In the genomic region with DNA sequence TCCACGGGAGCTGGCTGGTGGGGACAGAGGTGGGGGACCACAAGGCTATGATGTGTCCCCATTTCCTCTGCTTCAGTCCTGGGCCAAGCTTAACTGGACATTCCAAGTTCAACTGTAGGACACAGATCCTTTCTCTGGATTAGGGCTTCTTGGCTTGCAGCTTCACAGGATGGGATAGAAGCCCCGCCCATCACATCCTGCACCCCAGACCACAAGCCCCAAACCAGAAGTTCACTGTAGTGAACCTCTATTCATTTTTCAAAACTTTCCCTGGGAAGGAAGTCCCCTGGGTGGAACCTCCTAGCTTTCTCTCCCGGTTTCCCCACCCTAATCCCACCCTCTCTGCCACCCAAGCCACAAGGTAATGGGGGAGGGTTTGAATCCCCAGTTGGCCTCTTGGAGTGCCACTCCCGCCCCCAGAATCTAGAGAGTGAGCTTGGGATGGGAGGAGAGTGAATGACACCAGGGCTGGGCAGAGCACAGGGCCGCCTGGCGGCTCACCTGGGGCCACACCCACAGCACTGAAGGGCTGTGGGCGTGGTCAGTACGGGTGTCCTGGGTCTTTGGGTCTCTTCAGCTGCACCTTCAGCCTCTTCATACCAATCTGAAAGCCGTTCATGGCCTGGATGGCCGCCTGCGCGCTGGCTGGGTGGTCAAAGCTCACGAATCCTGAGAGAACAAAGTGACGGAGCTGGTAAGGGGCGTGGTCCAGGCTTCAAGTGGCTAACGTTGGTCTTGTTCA, we compare ENCODE assay signal across 10 mouse cellular contexts. TPM values are rescaled to one million over a fixed set of nuclear protein-coding genes. Genes with fewer than 3 reads are reported as not detected.
DNase-seq lines count a peak whose midpoint lies in the region; ATAC-seq and TF ChIP-seq lines count a peak whose summit lies in the region.
"Had no signal": no experiment of that assay in that cellular context is flagged by ENCODE, and none has a peak within 500 bp of the region (broad histone marks: within the 10 kb centered on the region; RNA-seq: fewer than 3 reads in every experiment).

No protein-coding gene starts in this region.

- no peak for ATAC-seq in kidney, embryonic 15.5 days (replicated peaks; ENCODE audit: low FRiP score)
- no peak for ATAC-seq in liver, embryonic 12.5 days

- no peaks in the 10 kb centered on the region for H3K36me3 ChIP-seq in kidney, embryonic 15.5 days
- no peaks in the 10 kb centered on the region for H3K36me3 ChIP-seq in kidney, adult 2 months (ENCODE audit: control insufficient read depth, insufficient read depth, low read length)
- H3K36me3 ChIP-seq in MEL (ENCODE audit: control insufficient read depth in 1 of 2, insufficient read depth in 2 of 2, low read length in 2 of 2): peaks cover 0 to 3% of the 10 kb centered on the region in 2 experiments; a peak in 2 of 4 replicates
- H3K36me3 ChIP-seq in liver, embryonic 12.5 days: no peaks in the 10 kb centered on the region

- no peaks in the 10 kb centered on the region for H3K79me2 ChIP-seq in MEL (ENCODE audit: control insufficient read depth, insufficient read depth, low read length, poor library complexity)

- no peaks in the 10 kb centered on the region for H3K9me3 ChIP-seq in kidney, embryonic 15.5 days (replicated peaks)
- no peaks in the 10 kb centered on the region for H3K9me3 ChIP-seq in MEL (replicated peaks; ENCODE audit: insufficient read depth, low read length)
- no peaks in the 10 kb centered on the region for H3K9me3 ChIP-seq in liver, embryonic 12.5 days (replicated peaks)

- no peak for TF ChIP-seq RAD21 in MEL (IDR thresholded peaks at IDR 0.05; ENCODE audit: low read depth, low read length)

- H3K4me2 ChIP-seq in kidney, embryonic 15.5 days: peak overlapping the region; percentile 42
- peak overlapping the region; percentile 28 for H3K4me2 ChIP-seq in liver, embryonic 12.5 days

- no peak for DNase-seq in kidney, adult 2 months
- peak; percentile 62 for DNase-seq in 416B (ENCODE audit: low read depth)
- DNase-seq in MEL (ENCODE audit: low read depth, low spot score): peak; percentile 26
- DNase-seq in layer of hippocampus, adult 9-11 months: no peak
- no peak for DNase-seq in embryo, embryonic 10 days (ENCODE audit: low spot score)
- no peak for DNase-seq in adrenal gland, postnatal 4 days (ENCODE audit: low spot score in 2 of 2)

- no peak for TF ChIP-seq EP300 in MEL (IDR thresholded peaks at IDR 0.05; ENCODE audit: low read depth in 1 of 2, low read length in 2 of 2)

- TF ChIP-seq CTCF in kidney, adult 2 months (conservative IDR thresholded peaks at IDR 0.05; ENCODE audit: insufficient read depth, insufficient read length, low read depth, low read length): no peak
- no peak for TF ChIP-seq CTCF in MEL (IDR thresholded peaks at IDR 0.05 in 2 of 3, conservative IDR thresholded peaks at IDR 0.05 in 1 of 3; ENCODE audit: control insufficient read depth in 1 of 3, insufficient read depth in 1 of 3, low read depth in 2 of 3, low read length in 3 of 3, poor library complexity in 1 of 3, severe bottlenecking in 1 of 3)

- H3K4me1 ChIP-seq in kidney, embryonic 15.5 days: peaks cover 27% of the 10 kb centered on the region
- no peaks in the 10 kb centered on the region for H3K4me1 ChIP-seq in kidney, adult 2 months (ENCODE audit: control insufficient read depth, insufficient read depth, low read length)
- H3K4me1 ChIP-seq in MEL (ENCODE audit: control insufficient read depth in 1 of 2, insufficient read depth in 2 of 2, low read length in 2 of 2): peaks cover 7 to 32% of the 10 kb centered on the region in 2 experiments
- H3K4me1 ChIP-seq in liver, embryonic 12.5 days: peaks cover 34% of the 10 kb centered on the region

- no peak for TF ChIP-seq POLR2A in kidney, adult 2 months (IDR thresholded peaks at IDR 0.05; ENCODE audit: low read depth, low read length)
- TF ChIP-seq POLR2A in MEL (IDR thresholded peaks at IDR 0.05; ENCODE audit: control insufficient read depth in 1 of 2, insufficient read depth in 1 of 2, low read depth in 1 of 2, low read length in 2 of 2, poor library complexity in 1 of 2): no peak

- peak overlapping the region; percentile 21 for H3K4me3 ChIP-seq in kidney, embryonic 15.5 days (replicated peaks)
- no peak overlapping the region for H3K4me3 ChIP-seq in kidney, adult 2 months (ENCODE audit: insufficient read depth, low read depth, low read length)
- no peak overlapping the region for H3K4me3 ChIP-seq in MEL (ENCODE audit: control insufficient read depth in 1 of 2, insufficient read depth in 1 of 2, low read depth in 2 of 2, low read length in 2 of 2)
- H3K4me3 ChIP-seq in liver, embryonic 12.5 days: no peak overlapping the region

- H3K27me3 ChIP-seq in kidney, embryonic 15.5 days: peaks cover 99% of the 10 kb centered on the region
- H3K27me3 ChIP-seq in kidney, adult 2 months (replicated peaks; ENCODE audit: control insufficient read depth, insufficient read depth, low read length): no peaks in the 10 kb centered on the region
- H3K27me3 ChIP-seq in MEL (ENCODE audit: control insufficient read depth in 1 of 2, insufficient read depth in 2 of 2, low read length in 2 of 2): no peaks in the 10 kb centered on the region; a peak in 2 of 4 replicates
- peaks cover 99% of the 10 kb centered on the region for H3K27me3 ChIP-seq in liver, embryonic 12.5 days (replicated peaks)

- H3K9ac ChIP-seq in kidney, embryonic 15.5 days: no peak overlapping the region
- no peak overlapping the region for H3K9ac ChIP-seq in MEL (ENCODE audit: control insufficient read depth, low read depth, low read length, poor library complexity, severe bottlenecking)
- no peak overlapping the region for H3K9ac ChIP-seq in liver, embryonic 12.5 days

- 4% methylated on average over 16 of the region's 16 CpGs for WGBS in kidney, embryonic 15.5 days
- 11% methylated on average over 16 of the region's 16 CpGs for WGBS in kidney, adult 2 months
- 5% methylated on average over 16 of the region's 16 CpGs for WGBS in liver, embryonic 12.5 days (ENCODE audit: insufficient replicate concordance)

- no peak overlapping the region for H3K27ac ChIP-seq in kidney, embryonic 15.5 days
- no peak overlapping the region for H3K27ac ChIP-seq in kidney, adult 2 months (ENCODE audit: insufficient read depth, low read depth, low read length)
- H3K27ac ChIP-seq in MEL (ENCODE audit: control insufficient read depth, low read depth, low read length): no peak overlapping the region
- H3K27ac ChIP-seq in liver, embryonic 12.5 days: no peak overlapping the region

TF ChIP-seq in MEL, 35 proteins besides CTCF, POLR2A, EP300 and RAD21 (continues in another document):
- TF ChIP-seq MXI1 (IDR thresholded peaks at IDR 0.05; ENCODE audit: low read depth, low read length) (no peak), MEF2A (IDR thresholded peaks at IDR 0.05; ENCODE audit: extremely low read depth, insufficient replicate concordance, low read depth, low read length, poor library complexity, severe bottlenecking) (no peak), UBTF (IDR thresholded peaks at IDR 0.05; ENCODE audit: borderline replicate concordance, insufficient read depth, low read depth, low read length) (no peak), ZNF384 (IDR thresholded peaks at IDR 0.05; ENCODE audit: low read depth, low read length) (no peak), GABPA (IDR thresholded peaks at IDR 0.05; ENCODE audit: low read depth, low read length) (no peak), E2F4 (IDR thresholded peaks at IDR 0.05; ENCODE audit: borderline replicate concordance, low read depth, low read length) (no peak), HCFC1 (IDR thresholded peaks at IDR 0.05; ENCODE audit: low read depth, low read length) (no peak), USF1 (IDR thresholded peaks at IDR 0.05; ENCODE audit: low read depth, low read length) (no peak), ELF1 (IDR thresholded peaks at IDR 0.05; ENCODE audit: low read depth, low read length) (no peak), TBP (IDR thresholded peaks at IDR 0.05; ENCODE audit: low read depth, low read length) (no peak), ZC3H11A (IDR thresholded peaks at IDR 0.05; ENCODE audit: low read depth, low read length) (no peak), ZKSCAN1 (IDR thresholded peaks at IDR 0.05; ENCODE audit: low read depth, low read length) (no peak), BHLHE40 (IDR thresholded peaks at IDR 0.05; ENCODE audit: borderline replicate concordance, low read depth, low read length) (no peak), MAX (IDR thresholded peaks at IDR 0.05; ENCODE audit: low read length) (no peak)

RNA-seq across cellular contexts. Expression of a gene that starts 6.4 kb away (rescaled TPM):
- 67.9 and 84.5 TPM in 2 replicates for polyA plus RNA-seq in kidney, embryonic 15.5 days (2015; fragmentation: Nextera tagmentation; extraction: Ambion mirVana)
- 64.7 and 82.5 TPM in 2 replicates for polyA plus RNA-seq in kidney, adult 2 months (2012; rRNA removed)
- total RNA-seq in MEL (2012; rRNA removed): 2.0 and 3.6 TPM in 2 replicates
- polyA plus RNA-seq in MEL (2012; ENCODE audit: insufficient read depth in 1 of 2, insufficient read length in 2 of 2, low read depth in 1 of 2, low replicate concordance in 2 of 2, missing spikeins in 1 of 2): 1 to 10 TPM in 1 of 2 experiments, not detected in 1; 9.7 TPM
- 10.1 and 10.2 TPM in 2 replicates for polyA plus RNA-seq in liver, embryonic 12.5 days (2016; fragmentation: Nextera tagmentation; extraction: Ambion mirVana)
- total RNA-seq in adrenal gland, postnatal 4 days (2021): 100 to 1,000 TPM; 120 to 129 TPM

RNA-seq across cellular contexts. Expression of a gene that starts 20.7 kb away (rescaled TPM):
- polyA plus RNA-seq in kidney, embryonic 15.5 days (2015; fragmentation: Nextera tagmentation; extraction: Ambion mirVana): 0.50 and 0.82 TPM in 2 replicates
- 0.18 and 0.27 TPM in 2 replicates for polyA plus RNA-seq in kidney, adult 2 months (2012; rRNA removed)
- 0.03 and 0.08 TPM in 2 replicates for total RNA-seq in MEL (2012; rRNA removed)
- under 1 TPM in 1 of 2 experiments, not detected in 1; 0.38 TPM for polyA plus RNA-seq in MEL (2012; ENCODE audit: insufficient read depth in 1 of 2, insufficient read length in 2 of 2, low read depth in 1 of 2, low replicate concordance in 2 of 2, missing spikeins in 1 of 2)
- 0.05 and 0.06 TPM in 2 replicates for polyA plus RNA-seq in liver, embryonic 12.5 days (2016; fragmentation: Nextera tagmentation; extraction: Ambion mirVana)
- total RNA-seq in adrenal gland, postnatal 4 days (2021): 1 to 10 TPM; 3.5 to 4.2 TPM
- total RNA-seq: gastrocnemius, postnatal 36 days; liver, adult 2 months had no signal
- polyA plus RNA-seq: liver, adult 2 months had no signal

RNA-seq across cellular contexts. Expression of a gene that starts 34.3 kb away (rescaled TPM):
- 85.7 and 93.5 TPM in 2 replicates for polyA plus RNA-seq in kidney, embryonic 15.5 days (2015; fragmentation: Nextera tagmentation; extraction: Ambion mirVana)
- 148 and 190 TPM in 2 replicates for polyA plus RNA-seq in kidney, adult 2 months (2012; rRNA removed)
- 120 and 136 TPM in 2 replicates for total RNA-seq in MEL (2012; rRNA removed)
- 100 to 1,000 TPM; 215 to 276 TPM for polyA plus RNA-seq in MEL (2012; ENCODE audit: insufficient read depth in 1 of 2, insufficient read length in 2 of 2, low read depth in 1 of 2, low replicate concordance in 2 of 2, missing spikeins in 1 of 2)
- polyA plus RNA-seq in liver, embryonic 12.5 days (2016; fragmentation: Nextera tagmentation; extraction: Ambion mirVana): 59.9 and 62.7 TPM in 2 replicates
- total RNA-seq in adrenal gland, postnatal 4 days (2021): 100 to 1,000 TPM; 107 to 117 TPM

RNA-seq across cellular contexts. Expression of a gene that starts 38.1 kb away (rescaled TPM):
- polyA plus RNA-seq in kidney, embryonic 15.5 days (2015; fragmentation: Nextera tagmentation; extraction: Ambion mirVana): 1.2 and 1.4 TPM in 2 replicates
- polyA plus RNA-seq in kidney, adult 2 months (2012; rRNA removed): 2.3 and 4.9 TPM in 2 replicates
- total RNA-seq in MEL (2012; rRNA removed): 1.7 and 2.1 TPM in 2 replicates
- polyA plus RNA-seq in MEL (2012; ENCODE audit: insufficient read depth in 1 of 2, insufficient read length in 2 of 2, low read depth in 1 of 2, low replicate concordance in 2 of 2, missing spikeins in 1 of 2): 1 to 10 TPM in 1 of 2 experiments, not detected in 1; 1.6 TPM
- 3.1 and 3.3 TPM in 2 replicates for polyA plus RNA-seq in liver, embryonic 12.5 days (2016; fragmentation: Nextera tagmentation; extraction: Ambion mirVana)
- 1 to 10 TPM; 2.0 to 2.7 TPM for total RNA-seq in adrenal gland, postnatal 4 days (2021)

Comparison
In these comparisons a context has a peak if more than half of its experiments do, and no peak if none do; other contexts are left out.
1. DNase-seq: peak in 416B (single experiment) and MEL (single experiment); none in kidney, adult 2 months (single experiment), layer of hippocampus, adult 9-11 months (single experiment), embryo, embryonic 10 days (single experiment) and adrenal gland, postnatal 4 days (0 of 2).